Mouse (Mus musculus): ENCODE measurements around the gene Ccdc83. TPM values are rescaled to one million over a fixed set of nuclear protein-coding genes. Genes with fewer than 3 reads are reported as not detected.

The Ccdc83 gene
- total and polyA plus RNA-seq, 2 experiments from 2014 or later = not detected

GRCm38 (mm10) chr7:90282786-90283185, 17.2 kb upstream of the Ccdc83 start:
- Histone ChIP-seq H3K27ac (ENCODE audit: low read depth) (no peak overlapping the region), H3K4me1 (ENCODE audit: control insufficient read depth, insufficient read depth) (no peaks in the 10 kb centered on the region), H3K9ac (replicated peaks; ENCODE audit: low read depth, low read length) (no peak overlapping the region), H3K9me3 (replicated peaks; ENCODE audit: control insufficient read depth, low read length) (no peaks in the 10 kb centered on the region), H3K4me3 (ENCODE audit: low read depth, low read length) (no peak overlapping the region), H3K4me2 (ENCODE audit: low read depth, low read length) (no peak overlapping the region), H3K36me3 (replicated peaks; ENCODE audit: control insufficient read depth, insufficient read depth, low read length) (no peaks in the 10 kb centered on the region), H3K27me3 (ENCODE audit: control insufficient read depth, insufficient read depth, low read length) (no peaks in the 10 kb centered on the region)
- TF ChIP-seq EP300 (IDR thresholded peaks at IDR 0.05; ENCODE audit: low read depth) (no peak), CTCF (IDR thresholded peaks at IDR 0.05; ENCODE audit: low read depth) (no peak)
- DNase-seq (ENCODE audit: low spot score) = no peak
- ATAC-seq (ENCODE audit: insufficient read depth, low read depth) = no peak
- WGBS = 95% methylated on average over 1 of the region's 1 CpGs

- Histone ChIP-seq H3K9me3 (replicated peaks; ENCODE audit: control insufficient read depth, low read length) (no peaks in the 10 kb centered on the region), H3K9ac (replicated peaks; ENCODE audit: low read depth, low read length) (no peak overlapping the region), H3K27me3 (ENCODE audit: control insufficient read depth, insufficient read depth, low read length) (no peaks in the 10 kb centered on the region), H3K36me3 (replicated peaks; ENCODE audit: control insufficient read depth, insufficient read depth, low read length) (no peaks in the 10 kb centered on the region), H3K4me1 (ENCODE audit: control insufficient read depth, insufficient read depth) (no peaks in the 10 kb centered on the region), H3K27ac (ENCODE audit: low read depth) (no peak overlapping the region), H3K4me3 (ENCODE audit: low read depth, low read length) (no peak overlapping the region), H3K4me2 (ENCODE audit: low read depth, low read length) (no peak overlapping the region)
- ATAC-seq (ENCODE audit: insufficient read depth, low read depth) (no peak), DNase-seq (ENCODE audit: low spot score) (no peak)
- no peak for TF ChIP-seq CTCF (IDR thresholded peaks at IDR 0.05; ENCODE audit: low read depth)
- WGBS = 83% methylated on average over 11 of the region's 11 CpGs
Measured at GRCm38 (mm10) chr7:90281759-90282546, 16.4 kb upstream of the Ccdc83 start.

GRCm38 (mm10) chr7:90280878-90281277, 15.3 kb upstream of the Ccdc83 start:
- H3K4me1 ChIP-seq (ENCODE audit: control insufficient read depth, insufficient read depth) = no peaks in the 10 kb centered on the region
- no peaks in the 10 kb centered on the region for H3K36me3 ChIP-seq (replicated peaks; ENCODE audit: control insufficient read depth, insufficient read depth, low read length)
- ATAC-seq (ENCODE audit: insufficient read depth, low read depth) (no peak), DNase-seq (ENCODE audit: low spot score) (no peak)
- no peaks in the 10 kb centered on the region for H3K9me3 ChIP-seq (replicated peaks; ENCODE audit: control insufficient read depth, low read length)
- WGBS = 65% methylated on average over 8 of the region's 8 CpGs
- H3K4me2 ChIP-seq (ENCODE audit: low read depth, low read length) = no peak overlapping the region
- no peak for TF ChIP-seq CTCF (IDR thresholded peaks at IDR 0.05; ENCODE audit: low read depth)
- TF ChIP-seq EP300 (IDR thresholded peaks at IDR 0.05; ENCODE audit: low read depth) = no peak
- H3K27ac ChIP-seq (ENCODE audit: low read depth) = no peak overlapping the region
- no peak overlapping the region for H3K9ac ChIP-seq (replicated peaks; ENCODE audit: low read depth, low read length)
- no peak overlapping the region for H3K4me3 ChIP-seq (ENCODE audit: low read depth, low read length)
- H3K27me3 ChIP-seq (ENCODE audit: control insufficient read depth, insufficient read depth, low read length) = no peaks in the 10 kb centered on the region

- peak; percentile 35 for DNase-seq (ENCODE audit: low spot score)
- Histone ChIP-seq H3K36me3 (replicated peaks; ENCODE audit: control insufficient read depth, insufficient read depth, low read length) (no peaks in the 10 kb centered on the region), H3K4me3 (ENCODE audit: low read depth, low read length) (no peak overlapping the region), H3K9ac (replicated peaks; ENCODE audit: low read depth, low read length) (no peak overlapping the region), H3K9me3 (replicated peaks; ENCODE audit: control insufficient read depth, low read length) (no peaks in the 10 kb centered on the region), H3K27me3 (ENCODE audit: control insufficient read depth, insufficient read depth, low read length) (no peaks in the 10 kb centered on the region), H3K4me1 (ENCODE audit: control insufficient read depth, insufficient read depth) (no peaks in the 10 kb centered on the region), H3K27ac (ENCODE audit: low read depth) (no peak overlapping the region), H3K4me2 (ENCODE audit: low read depth, low read length) (no peak overlapping the region)
- 28% methylated on average over 11 of the region's 11 CpGs for WGBS
- ATAC-seq (ENCODE audit: insufficient read depth, low read depth) = peak; percentile 58; the same call in 1 of the 2 replicates
- TF ChIP-seq EP300 (IDR thresholded peaks at IDR 0.05; ENCODE audit: low read depth) (no peak), CTCF (IDR thresholded peaks at IDR 0.05; ENCODE audit: low read depth) (peak; percentile 56)
Measured at GRCm38 (mm10) chr7:90280274-90280875, 14.8 kb upstream of the Ccdc83 start.

GRCm38 (mm10) chr7:90279136-90279535, 13.6 kb upstream of the Ccdc83 start:
- no peak overlapping the region for H3K27ac ChIP-seq (ENCODE audit: low read depth)
- H3K36me3 ChIP-seq (replicated peaks; ENCODE audit: control insufficient read depth, insufficient read depth, low read length) = no peaks in the 10 kb centered on the region
- no peak overlapping the region for H3K4me3 ChIP-seq (ENCODE audit: low read depth, low read length)
- H3K27me3 ChIP-seq (ENCODE audit: control insufficient read depth, insufficient read depth, low read length) = no peaks in the 10 kb centered on the region
- H3K4me2 ChIP-seq (ENCODE audit: low read depth, low read length) = no peak overlapping the region
- H3K9ac ChIP-seq (replicated peaks; ENCODE audit: low read depth, low read length) = no peak overlapping the region
- 88% methylated on average over 4 of the region's 4 CpGs for WGBS
- H3K9me3 ChIP-seq (replicated peaks; ENCODE audit: control insufficient read depth, low read length) = no peaks in the 10 kb centered on the region
- TF ChIP-seq CTCF (IDR thresholded peaks at IDR 0.05; ENCODE audit: low read depth) (no peak), EP300 (IDR thresholded peaks at IDR 0.05; ENCODE audit: low read depth) (no peak)
- ATAC-seq (ENCODE audit: insufficient read depth, low read depth) (no peak), DNase-seq (ENCODE audit: low spot score) (no peak)
- no peaks in the 10 kb centered on the region for H3K4me1 ChIP-seq (ENCODE audit: control insufficient read depth, insufficient read depth)

All from heart, postnatal 0 days (tissue).